Mouse (Mus musculus): ENCODE measurements around the gene Vps41. TPM values are rescaled to one million over a fixed set of nuclear protein-coding genes. Genes with fewer than 3 reads are reported as not detected.

The Vps41 gene
- polyA plus RNA-seq, 1 experiment from 2014 or later, result 120 TPM

DNA sequence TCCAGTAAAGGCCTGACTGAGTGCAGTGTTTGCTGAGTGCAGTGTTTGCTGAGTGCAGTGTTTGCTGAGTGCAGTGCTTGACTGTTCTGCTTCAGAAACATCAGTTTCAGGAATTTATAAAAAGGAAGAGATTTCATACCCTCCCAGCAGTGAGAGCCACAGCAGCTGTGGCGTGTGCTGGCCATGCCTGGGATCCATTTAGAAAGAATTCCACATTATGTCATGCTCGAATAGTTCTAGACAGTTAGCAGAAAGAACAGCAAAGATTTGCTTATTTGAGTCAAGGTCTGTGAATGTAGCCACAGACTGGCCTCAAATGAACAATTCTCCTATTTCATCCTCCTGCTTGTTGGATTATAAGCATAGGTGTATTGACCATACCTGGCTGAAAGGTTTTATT is 71.6 kb downstream of the Vps41 start:
- no peak overlapping the region for H3K4me2 ChIP-seq (ENCODE audit: low read length)
- no peaks in the 10 kb centered on the region for H3K36me3 ChIP-seq (ENCODE audit: control insufficient read depth, insufficient read depth, low read length)
- peaks cover 3% of the 10 kb centered on the region; the same call in 1 of the 2 replicates for H3K4me1 ChIP-seq (ENCODE audit: control insufficient read depth, insufficient read depth, low read depth, low read length)
- WGBS, result 54% methylated on average over 2 of the region's 2 CpGs
- no peak overlapping the region for H3K27ac ChIP-seq (ENCODE audit: low read depth, low read length)
- H3K9me3 ChIP-seq (ENCODE audit: control insufficient read depth, low read length), result no peaks in the 10 kb centered on the region
- H3K27me3 ChIP-seq (replicated peaks; ENCODE audit: control insufficient read depth, insufficient read depth, low read length), result no peaks in the 10 kb centered on the region
- ATAC-seq, result no peak
- H3K9ac ChIP-seq (ENCODE audit: low read depth, low read length), result no peak overlapping the region
- no peak overlapping the region for H3K4me3 ChIP-seq (ENCODE audit: low read length)

DNA sequence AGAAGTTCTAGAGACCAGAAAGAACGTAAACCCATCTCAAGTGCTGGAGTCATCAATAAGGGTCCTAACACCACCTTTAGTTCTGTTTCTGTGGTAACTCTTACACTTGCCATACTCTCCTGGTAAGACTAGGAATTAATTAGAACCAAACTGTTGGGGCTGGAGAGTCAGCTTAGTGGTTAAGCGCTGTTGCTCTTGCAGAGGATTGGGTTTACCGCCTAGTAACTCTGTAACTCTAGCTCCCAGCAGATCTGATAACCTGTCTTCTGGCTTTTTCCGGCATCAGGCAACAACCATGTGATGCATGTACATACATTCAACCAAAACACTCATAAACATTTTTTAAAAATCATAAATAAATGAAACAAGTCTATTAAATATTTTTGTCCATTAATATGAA is 72.6 kb downstream of the Vps41 start:
- no peaks in the 10 kb centered on the region for H3K9me3 ChIP-seq (ENCODE audit: control insufficient read depth, low read length)
- no peak overlapping the region for H3K4me3 ChIP-seq (ENCODE audit: low read length)
- peaks cover 3% of the 10 kb centered on the region; the same call in 1 of the 2 replicates for H3K4me1 ChIP-seq (ENCODE audit: control insufficient read depth, insufficient read depth, low read depth, low read length)
- no peak for ATAC-seq
- H3K27ac ChIP-seq (ENCODE audit: low read depth, low read length), result no peak overlapping the region
- no peak overlapping the region for H3K9ac ChIP-seq (ENCODE audit: low read depth, low read length)
- H3K4me2 ChIP-seq (ENCODE audit: low read length), result no peak overlapping the region
- H3K27me3 ChIP-seq (replicated peaks; ENCODE audit: control insufficient read depth, insufficient read depth, low read length), result no peaks in the 10 kb centered on the region
- WGBS, result 97% methylated on average over 4 of the region's 4 CpGs
- H3K36me3 ChIP-seq (ENCODE audit: control insufficient read depth, insufficient read depth, low read length), result no peaks in the 10 kb centered on the region

DNA sequence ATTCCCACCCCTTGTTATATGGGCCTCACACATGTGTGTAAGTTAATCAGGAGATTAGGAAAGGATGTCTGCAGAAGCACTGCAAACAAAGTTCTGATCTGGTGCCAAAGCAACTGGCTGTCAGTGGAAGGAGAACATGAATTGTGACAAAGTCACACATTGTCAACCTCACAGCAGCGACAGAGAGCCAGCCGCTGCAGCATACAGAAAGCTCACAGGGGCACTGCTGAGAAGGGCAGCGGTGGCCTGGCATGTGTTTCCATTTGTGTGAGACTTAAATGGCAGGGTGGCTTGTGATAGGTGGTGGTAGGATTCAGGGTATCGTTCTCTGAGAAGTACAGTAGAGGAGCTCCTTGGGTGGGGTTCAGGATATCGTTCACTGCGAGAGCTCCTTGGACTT is 73.0 kb downstream of the Vps41 start:
- peak; percentile 70 for ATAC-seq
- H3K27me3 ChIP-seq (replicated peaks; ENCODE audit: control insufficient read depth, insufficient read depth, low read length), result no peaks in the 10 kb centered on the region
- no peaks in the 10 kb centered on the region for H3K9me3 ChIP-seq (ENCODE audit: control insufficient read depth, low read length)
- no peak overlapping the region for H3K9ac ChIP-seq (ENCODE audit: low read depth, low read length)
- WGBS, result 63% methylated on average over 6 of the region's 6 CpGs
- H3K4me1 ChIP-seq (ENCODE audit: control insufficient read depth, insufficient read depth, low read depth, low read length), result peaks cover 3% of the 10 kb centered on the region; the same call in 1 of the 2 replicates
- no peak overlapping the region for H3K4me3 ChIP-seq (ENCODE audit: low read length)
- no peaks in the 10 kb centered on the region for H3K36me3 ChIP-seq (ENCODE audit: control insufficient read depth, insufficient read depth, low read length)
- peak overlapping the region; percentile 17; the same call in 1 of the 2 replicates for H3K27ac ChIP-seq (ENCODE audit: low read depth, low read length)
- H3K4me2 ChIP-seq (ENCODE audit: low read length), result no peak overlapping the region; the same call in 1 of the 2 replicates

DNA sequence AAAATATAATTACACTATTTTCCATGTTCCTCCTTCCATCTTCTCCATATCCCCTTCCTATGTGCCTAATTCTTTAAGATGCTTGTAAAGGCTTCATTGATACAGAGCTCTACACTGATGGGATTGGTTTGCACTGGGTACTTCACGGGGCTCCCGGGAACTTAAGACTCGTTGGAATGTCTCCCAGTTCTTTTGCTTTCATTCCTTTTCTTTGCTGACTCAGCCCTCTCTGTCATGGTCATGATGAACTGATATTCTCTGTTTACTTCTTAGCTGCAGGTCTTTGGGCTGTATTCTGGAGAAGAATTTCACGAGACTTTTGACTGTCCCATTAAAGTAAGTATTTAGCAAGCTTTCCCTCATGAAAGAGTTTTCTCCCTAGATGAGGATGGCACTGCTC is 74.2 kb downstream of the Vps41 start:
- Histone ChIP-seq H3K9me3 (ENCODE audit: control insufficient read depth, low read length) (no peaks in the 10 kb centered on the region), H3K4me3 (ENCODE audit: low read length) (no peak overlapping the region), H3K36me3 (ENCODE audit: control insufficient read depth, insufficient read depth, low read length) (no peaks in the 10 kb centered on the region), H3K9ac (ENCODE audit: low read depth, low read length) (no peak overlapping the region), H3K4me2 (ENCODE audit: low read length) (no peak overlapping the region), H3K4me1 (ENCODE audit: control insufficient read depth, insufficient read depth, low read depth, low read length) (peaks cover 3% of the 10 kb centered on the region; the same call in 1 of the 2 replicates), H3K27ac (ENCODE audit: low read depth, low read length) (no peak overlapping the region), H3K27me3 (replicated peaks; ENCODE audit: control insufficient read depth, insufficient read depth, low read length) (no peaks in the 10 kb centered on the region)
- no peak for ATAC-seq
- WGBS, result 60% methylated on average over 4 of the region's 4 CpGs

DNA sequence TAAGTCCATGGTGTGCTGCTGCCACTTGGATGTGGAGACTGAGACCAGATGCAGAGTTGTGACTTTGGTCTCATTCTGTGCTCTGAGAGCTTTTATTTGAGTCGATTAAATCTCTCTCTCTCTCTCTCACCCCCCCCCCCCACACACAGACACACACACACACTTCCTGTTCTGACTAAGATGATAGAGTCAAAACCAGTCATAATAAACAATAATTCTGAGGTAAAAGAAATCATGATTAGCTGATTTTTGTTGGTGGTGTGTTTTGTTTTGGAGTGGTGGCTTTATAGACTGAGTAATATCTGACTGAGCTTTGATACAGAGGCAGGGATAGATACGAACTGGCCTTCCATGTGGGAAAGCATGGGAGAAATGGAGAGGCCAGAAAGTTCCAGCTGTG is 74.6 kb downstream of the Vps41 start:
- Histone ChIP-seq H3K4me1 (ENCODE audit: control insufficient read depth, insufficient read depth, low read depth, low read length) (peaks cover 3% of the 10 kb centered on the region; the same call in 1 of the 2 replicates), H3K27me3 (replicated peaks; ENCODE audit: control insufficient read depth, insufficient read depth, low read length) (no peaks in the 10 kb centered on the region), H3K4me2 (ENCODE audit: low read length) (no peak overlapping the region), H3K9me3 (ENCODE audit: control insufficient read depth, low read length) (no peaks in the 10 kb centered on the region), H3K4me3 (ENCODE audit: low read length) (no peak overlapping the region), H3K9ac (ENCODE audit: low read depth, low read length) (no peak overlapping the region), H3K27ac (ENCODE audit: low read depth, low read length) (no peak overlapping the region), H3K36me3 (ENCODE audit: control insufficient read depth, insufficient read depth, low read length) (no peaks in the 10 kb centered on the region)
- no peak for ATAC-seq
- WGBS, result 90% methylated on average over 2 of the region's 2 CpGs

DNA sequence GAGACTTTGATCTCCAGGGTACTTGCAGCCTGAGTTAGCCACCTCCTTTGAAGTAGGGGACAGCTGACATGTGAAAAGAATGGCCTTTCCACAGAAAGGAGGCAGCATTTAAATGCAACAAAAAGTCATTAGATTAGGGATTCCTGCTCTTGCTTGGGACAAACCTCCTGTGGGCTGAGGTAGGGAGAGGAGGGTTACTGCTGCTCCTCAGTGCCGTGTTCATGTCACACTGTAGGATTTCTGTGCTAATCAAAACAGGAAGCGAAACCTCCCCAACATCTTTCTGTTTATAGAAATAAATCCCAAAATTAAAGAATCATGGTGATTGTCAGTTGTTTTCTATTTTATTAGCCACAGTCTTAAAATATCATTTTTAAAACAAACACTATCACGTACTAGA is 77.4 kb downstream of the Vps41 start:
- ATAC-seq, result no peak
- H3K4me3 ChIP-seq (ENCODE audit: low read length), result no peak overlapping the region
- WGBS, result 73% methylated on average over 3 of the region's 3 CpGs

DNA sequence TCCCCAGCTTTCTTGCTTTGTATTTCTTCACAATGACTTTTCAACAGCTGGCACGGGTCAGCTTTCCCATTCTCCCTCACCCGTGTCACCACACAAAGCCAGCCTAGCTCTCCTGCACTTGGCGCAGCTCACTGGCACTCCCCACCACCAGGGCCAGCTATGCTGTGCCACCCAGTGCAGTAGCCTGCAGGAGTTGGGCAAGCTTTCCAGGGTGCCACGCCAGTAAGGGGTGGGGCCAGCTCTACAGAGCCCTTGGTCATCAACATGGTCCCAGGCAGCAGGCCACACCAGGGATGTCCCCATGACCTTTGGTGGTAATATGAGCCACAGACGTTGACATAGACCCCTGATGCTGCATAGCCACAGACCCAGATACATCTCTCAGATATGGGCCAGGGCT is 80.5 kb downstream of the Vps41 start:
- Histone ChIP-seq H3K9me3 (ENCODE audit: control insufficient read depth, low read length) (no peaks in the 10 kb centered on the region), H3K27me3 (replicated peaks; ENCODE audit: control insufficient read depth, insufficient read depth, low read length) (no peaks in the 10 kb centered on the region), H3K27ac (ENCODE audit: low read depth, low read length) (no peak overlapping the region), H3K4me1 (ENCODE audit: control insufficient read depth, insufficient read depth, low read depth, low read length) (no peaks in the 10 kb centered on the region), H3K4me3 (ENCODE audit: low read length) (no peak overlapping the region), H3K9ac (ENCODE audit: low read depth, low read length) (no peak overlapping the region), H3K4me2 (ENCODE audit: low read length) (no peak overlapping the region), H3K36me3 (ENCODE audit: control insufficient read depth, insufficient read depth, low read length) (no peaks in the 10 kb centered on the region)
- no peak for ATAC-seq
- 90% methylated on average over 5 of the region's 5 CpGs for WGBS

More for the DNA sequence above, 77.4 kb downstream of the Vps41 start:
- Histone ChIP-seq H3K9ac (ENCODE audit: low read depth, low read length) (no peak overlapping the region), H3K9me3 (ENCODE audit: control insufficient read depth, low read length) (no peaks in the 10 kb centered on the region), H3K27me3 (replicated peaks; ENCODE audit: control insufficient read depth, insufficient read depth, low read length) (no peaks in the 10 kb centered on the region), H3K27ac (ENCODE audit: low read depth, low read length) (no peak overlapping the region), H3K36me3 (ENCODE audit: control insufficient read depth, insufficient read depth, low read length) (no peaks in the 10 kb centered on the region), H3K4me2 (ENCODE audit: low read length) (no peak overlapping the region), H3K4me1 (ENCODE audit: control insufficient read depth, insufficient read depth, low read depth, low read length) (peaks cover 3% of the 10 kb centered on the region; the same call in 1 of the 2 replicates)

DNA sequence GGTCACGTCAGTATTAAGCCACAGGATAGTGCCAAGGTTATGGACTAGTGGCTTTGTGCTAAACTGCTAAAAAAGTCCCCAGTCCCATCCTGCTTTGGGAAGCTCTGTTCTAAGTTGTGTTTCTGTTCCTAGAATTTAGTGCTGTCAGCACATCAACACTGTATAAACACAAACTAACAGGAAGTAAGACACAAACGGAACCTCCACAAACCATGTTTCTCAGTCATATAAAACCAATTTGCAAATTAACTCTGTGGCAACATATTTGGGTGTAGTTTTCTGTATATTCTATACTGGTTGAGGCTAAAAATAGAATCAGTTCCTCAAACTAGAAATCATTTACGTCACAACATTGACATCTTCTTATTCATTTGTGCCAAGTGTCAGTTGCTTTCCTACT is 83.3 kb downstream of the Vps41 start:
- Histone ChIP-seq H3K4me1 (ENCODE audit: control insufficient read depth, insufficient read depth, low read depth, low read length) (no peaks in the 10 kb centered on the region), H3K4me2 (ENCODE audit: low read length) (no peak overlapping the region), H3K27me3 (replicated peaks; ENCODE audit: control insufficient read depth, insufficient read depth, low read length) (no peaks in the 10 kb centered on the region), H3K36me3 (ENCODE audit: control insufficient read depth, insufficient read depth, low read length) (no peaks in the 10 kb centered on the region), H3K9ac (ENCODE audit: low read depth, low read length) (no peak overlapping the region), H3K27ac (ENCODE audit: low read depth, low read length) (no peak overlapping the region), H3K9me3 (ENCODE audit: control insufficient read depth, low read length) (no peaks in the 10 kb centered on the region), H3K4me3 (ENCODE audit: low read length) (no peak overlapping the region)
- no peak for ATAC-seq
- 75% methylated on average over 3 of the region's 3 CpGs for WGBS

DNA sequence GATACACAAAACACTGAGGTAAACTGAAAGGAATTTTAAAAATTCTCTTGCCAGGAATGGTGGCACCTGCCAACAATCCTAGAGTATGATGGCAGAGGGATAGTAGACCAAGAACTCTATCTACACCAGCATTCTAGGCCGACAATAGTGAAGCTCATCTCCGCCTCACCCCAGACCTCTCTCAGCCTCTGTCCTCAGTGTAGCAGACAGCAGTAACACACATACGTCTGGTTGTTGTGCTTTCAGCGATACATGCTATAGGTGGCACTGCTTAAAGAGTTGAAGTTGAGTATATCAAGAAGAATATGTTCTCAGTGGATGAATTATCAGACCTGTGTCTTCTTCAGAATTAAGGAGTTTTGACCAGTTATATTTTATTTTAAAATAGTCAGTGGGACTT is 92.4 kb downstream of the Vps41 start:
- WGBS, result 79% methylated on average over 4 of the region's 4 CpGs
- Histone ChIP-seq H3K4me1 (ENCODE audit: control insufficient read depth, insufficient read depth, low read depth, low read length) (peaks cover 3% of the 10 kb centered on the region), H3K27ac (ENCODE audit: low read depth, low read length) (no peak overlapping the region), H3K36me3 (ENCODE audit: control insufficient read depth, insufficient read depth, low read length) (peaks cover 5% of the 10 kb centered on the region), H3K9ac (ENCODE audit: low read depth, low read length) (no peak overlapping the region), H3K27me3 (replicated peaks; ENCODE audit: control insufficient read depth, insufficient read depth, low read length) (no peaks in the 10 kb centered on the region), H3K4me3 (ENCODE audit: low read length) (no peak overlapping the region), H3K9me3 (ENCODE audit: control insufficient read depth, low read length) (no peaks in the 10 kb centered on the region), H3K4me2 (ENCODE audit: low read length) (no peak overlapping the region)
- peak; percentile 50 for ATAC-seq

Data from hindbrain, embryonic 16.5 days (tissue).